Mouse (Mus musculus) activated CD4-positive, CD25-positive, alpha-beta regulatory T cell, adult 9 weeks (primary cell): ENCODE results near the gene Rab33b. TPM values are rescaled to one million over a fixed set of nuclear protein-coding genes. Genes with fewer than 3 reads are reported as not detected.

Experiments
- polyA plus RNA-seq: library from polyadenylated mRNA; unstranded; fragments of 100-300 nt; shearing (Covaris generic); gene quantifications from one replicate; pipeline ENCODE4 v1.2.1, GENCODE M21; 2017

The Rab33b gene
- polyA plus RNA-seq, result 22.1 TPM

GRCm38 (mm10) chr3:51483741-51484359, at the start of gene Rab33b:
Gene Rab33b (plus strand): TSS chr3:51483920.

Other genes with a start within 250 kb of the Rab33b start
- 84.5 TPM for gene Elf2, start 143.3 kb upstream of the Rab33b start, polyA plus RNA-seq
- gene Mgarp, start 87.2 kb upstream of the Rab33b start, polyA plus RNA-seq, result 4.1 TPM
- gene Ndufc1, start 74.9 kb upstream of the Rab33b start, polyA plus RNA-seq, result 218 TPM
- 65.2 TPM for gene Naa15, start 68.8 kb upstream of the Rab33b start, polyA plus RNA-seq
- gene Setd7, start 77.0 kb downstream of the Rab33b start, polyA plus RNA-seq, result 10.5 TPM
- 256 TPM for gene Mgst2, start 176.4 kb downstream of the Rab33b start, polyA plus RNA-seq